Mouse (Mus musculus): ENCODE data around the gene Foxa3. TPM values are rescaled to one million over a fixed set of nuclear protein-coding genes. Genes with fewer than 3 reads are reported as not detected.
A peak's percentile ranks its signal among the peaks of the same experiment; 100 is the strongest.

Foxa3 gene
- total RNA-seq, 4 experiments from 2014 or later: not detected

DNA sequence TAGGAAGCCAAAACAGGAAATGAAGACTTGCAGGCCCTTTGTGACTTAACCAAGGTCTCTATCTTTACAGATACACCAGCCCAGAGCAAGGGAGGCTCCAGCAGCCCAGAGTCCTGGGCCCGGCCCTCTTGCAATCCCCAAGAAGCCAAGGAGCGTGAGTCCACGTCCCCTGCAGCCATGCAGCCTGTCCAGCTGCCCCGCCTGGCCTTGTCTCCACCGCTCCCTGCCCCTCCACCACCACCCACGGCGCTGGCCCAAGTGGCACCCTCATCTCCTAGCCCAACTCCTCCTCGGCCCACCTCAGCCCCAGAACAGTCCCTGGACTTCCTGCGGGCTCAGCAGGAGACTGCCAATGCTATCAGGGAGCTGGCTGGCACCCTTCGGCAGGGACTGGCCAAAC is 22.9 kb downstream of the Foxa3 start:
- no peak for DNase-seq (ENCODE audit: low spot score)

DNA sequence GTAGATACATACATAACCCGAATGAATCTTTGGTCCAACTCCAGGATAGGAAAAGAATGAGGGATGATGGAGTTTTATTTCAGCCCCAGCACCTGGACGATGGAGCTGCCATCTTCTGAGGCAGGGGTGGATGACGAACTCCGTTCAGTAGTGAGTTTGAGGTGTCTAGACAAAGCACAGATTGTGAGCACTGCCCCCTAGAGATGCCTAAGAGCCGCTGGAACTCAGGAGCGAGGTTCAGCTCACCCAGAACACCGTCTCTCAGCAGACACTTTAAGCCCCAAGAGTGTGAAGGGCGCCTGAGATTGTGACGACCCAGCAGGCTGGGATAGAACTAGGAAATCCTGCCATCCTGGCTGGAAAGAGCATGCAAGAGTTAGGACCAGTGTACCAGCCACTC is 24.5 kb downstream of the Foxa3 start:
- DNase-seq (ENCODE audit: low spot score): no peak

DNA sequence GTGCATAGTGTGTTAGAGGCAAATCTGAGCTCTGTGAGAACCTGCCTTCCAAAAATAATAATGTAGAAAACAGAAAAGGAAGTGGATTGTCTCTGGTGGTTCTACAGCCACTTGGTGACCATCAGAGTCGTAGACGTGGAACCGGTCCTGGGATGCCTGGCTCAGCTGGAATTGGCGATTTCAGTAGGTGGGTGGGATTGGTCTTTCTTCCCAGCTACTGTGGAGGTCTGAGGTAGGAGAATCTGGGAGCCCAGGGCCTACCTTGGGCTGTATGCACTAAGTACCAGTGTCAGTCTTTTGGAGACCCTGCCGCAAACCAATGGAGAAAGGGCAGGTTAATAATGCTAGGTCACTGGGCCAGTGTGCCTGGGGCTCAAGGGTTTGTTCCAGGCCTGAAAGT is 30.3 kb downstream of the Foxa3 start:
- no peak for DNase-seq (ENCODE audit: low spot score)

DNA sequence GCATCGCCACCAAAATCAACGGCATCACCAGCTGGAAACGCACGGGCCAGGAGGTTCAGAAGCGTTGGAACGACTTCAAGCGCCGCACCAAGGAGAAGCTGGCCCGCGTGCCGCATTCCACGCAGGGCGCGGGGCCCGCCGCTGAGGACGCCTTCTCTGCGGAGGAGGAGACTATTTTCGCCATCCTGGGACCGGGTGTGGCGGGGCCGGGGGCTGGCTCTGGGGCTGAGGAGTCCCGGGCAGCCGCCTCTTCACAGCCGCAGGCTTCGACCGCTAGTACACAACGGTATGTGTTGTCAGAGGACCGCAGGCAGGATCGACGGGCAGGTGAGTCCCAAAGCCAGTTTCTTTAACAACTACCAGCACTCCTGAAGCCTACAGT is 31.1 kb downstream of the Foxa3 start:
- DNase-seq (ENCODE audit: low spot score): no peak

DNA sequence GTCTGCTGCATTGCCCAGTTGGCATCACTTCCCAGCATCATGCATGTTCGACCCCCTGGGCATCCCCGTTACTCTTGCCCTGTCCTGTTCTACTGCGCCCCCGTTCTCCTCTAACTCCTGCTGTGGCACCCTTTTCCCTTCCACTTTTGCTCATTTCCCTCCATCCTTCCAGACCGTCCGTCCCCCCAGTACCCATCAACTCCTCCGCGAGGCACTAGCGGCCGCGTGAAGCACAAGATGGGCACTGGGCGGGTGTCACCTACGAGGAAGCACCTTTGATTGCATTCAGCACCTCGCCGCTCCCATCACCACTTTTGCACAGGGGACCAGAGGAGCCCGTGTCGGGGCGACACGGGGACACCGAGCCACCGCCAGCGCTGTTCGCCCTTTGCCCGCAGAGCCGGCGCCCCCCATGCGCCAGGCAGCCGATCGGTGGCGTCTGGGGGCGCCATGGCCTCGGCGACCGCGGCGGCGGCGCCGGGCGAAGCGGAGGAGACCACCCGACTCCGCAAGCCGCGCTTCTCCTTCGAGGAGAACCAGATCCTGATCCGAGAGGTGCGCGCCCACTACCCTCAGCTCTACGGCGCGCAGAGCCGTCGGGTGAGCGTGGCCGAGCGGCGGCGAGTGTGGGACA is 31.6 kb downstream of the Foxa3 start:
- no peak for DNase-seq (ENCODE audit: low spot score)

DNA sequence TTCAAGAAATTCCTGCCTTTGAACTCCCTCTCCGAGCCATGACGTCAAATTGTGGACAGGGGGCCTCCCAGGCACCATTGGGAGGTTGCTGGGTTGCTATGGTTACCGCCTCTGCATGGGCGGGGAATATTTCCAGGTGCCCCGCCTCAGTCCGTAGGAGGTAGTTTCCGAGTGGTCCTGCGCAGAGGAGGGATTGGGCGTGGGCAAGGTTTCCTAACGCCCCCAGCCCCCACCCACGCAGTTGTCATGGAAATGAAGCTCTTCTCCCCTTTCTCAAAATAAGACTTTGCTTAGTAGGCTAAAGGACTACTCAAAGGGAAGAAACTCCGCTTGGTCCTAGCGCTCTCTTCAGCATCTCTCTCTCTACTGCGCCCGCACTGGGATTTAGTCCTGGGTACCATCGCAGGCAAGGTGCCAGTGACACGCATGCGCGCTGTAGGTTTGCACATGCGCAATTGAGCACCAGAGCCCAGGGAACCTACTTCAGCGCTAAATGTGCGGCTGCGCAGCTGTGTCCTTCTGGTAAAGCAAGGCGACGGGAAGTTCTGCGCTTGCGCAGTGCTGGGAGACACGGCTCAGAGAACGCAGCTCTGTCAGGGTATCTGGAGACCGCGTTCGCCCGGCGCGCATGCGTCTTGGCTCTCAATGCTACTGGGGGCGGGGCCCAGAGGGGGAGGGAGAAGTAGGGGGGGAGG is 32.6 kb downstream of the Foxa3 start, which contains the start of gene Mypop:
TSS of gene Mypop (plus strand) at position 645 of the 695 bp plus-strand sequence.
- DNase-seq (ENCODE audit: low spot score): peak; percentile 100

DNA sequence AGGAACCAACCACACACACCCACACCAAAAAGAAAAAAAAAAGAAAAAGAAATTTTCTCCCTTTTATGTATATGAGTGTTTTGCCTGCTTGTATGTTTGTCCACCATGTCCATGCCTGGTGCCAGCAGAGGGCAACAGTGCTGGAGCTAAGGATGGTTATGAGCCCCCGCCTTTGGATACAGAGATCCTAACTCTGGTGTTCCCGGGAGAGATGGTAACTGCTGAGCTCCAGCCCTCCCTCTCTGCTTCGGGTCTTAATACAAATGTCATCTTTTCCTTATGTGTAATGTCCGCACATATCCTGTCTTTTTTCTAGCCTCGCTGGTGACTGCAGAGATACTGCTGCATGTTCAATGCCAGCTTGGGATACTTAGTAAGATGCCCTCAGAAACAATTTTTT is 33.3 kb downstream of the Foxa3 start:
- DNase-seq (ENCODE audit: low spot score): no peak

DNA sequence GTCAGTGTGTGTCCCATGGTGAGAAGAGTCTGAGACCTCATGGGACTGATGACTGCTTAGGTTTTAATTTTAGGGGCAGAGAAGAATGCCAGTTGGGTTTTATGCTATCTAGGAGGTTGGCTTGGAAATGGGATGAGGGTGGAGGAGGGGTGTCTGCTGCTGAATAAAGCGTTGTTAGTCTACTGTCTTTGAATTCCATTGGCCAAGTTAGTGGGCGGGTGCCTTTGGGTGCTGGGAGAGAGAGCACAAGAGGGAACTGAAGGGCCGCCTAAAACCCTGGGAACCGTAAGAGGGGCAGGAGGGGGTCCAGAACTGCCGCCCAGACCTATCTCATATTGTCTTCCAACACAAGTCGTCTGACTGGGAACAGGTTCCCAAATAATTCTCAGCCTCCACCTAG is 34.6 kb downstream of the Foxa3 start:
- no peak for DNase-seq (ENCODE audit: low spot score)

DNA sequence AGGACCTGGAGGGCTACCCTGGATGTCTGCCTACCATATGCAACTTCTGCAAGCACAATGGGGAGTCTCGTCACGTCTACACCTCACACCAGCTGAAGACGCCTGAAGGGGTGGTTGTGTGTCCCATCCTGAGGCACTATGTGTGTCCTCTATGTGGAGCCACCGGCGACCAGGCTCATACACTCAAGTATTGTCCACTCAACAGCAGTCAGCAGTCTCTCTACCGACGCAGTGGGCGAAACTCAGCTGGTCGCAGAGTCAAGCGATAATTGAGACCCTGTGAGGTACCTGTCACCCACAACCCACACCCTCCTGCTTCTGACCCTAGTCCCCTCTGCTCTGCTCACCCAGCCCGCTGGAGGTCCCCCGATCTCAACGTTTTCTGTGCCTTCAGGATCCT is 35.6 kb downstream of the Foxa3 start:
- no peak for DNase-seq (ENCODE audit: low spot score)

DNA sequence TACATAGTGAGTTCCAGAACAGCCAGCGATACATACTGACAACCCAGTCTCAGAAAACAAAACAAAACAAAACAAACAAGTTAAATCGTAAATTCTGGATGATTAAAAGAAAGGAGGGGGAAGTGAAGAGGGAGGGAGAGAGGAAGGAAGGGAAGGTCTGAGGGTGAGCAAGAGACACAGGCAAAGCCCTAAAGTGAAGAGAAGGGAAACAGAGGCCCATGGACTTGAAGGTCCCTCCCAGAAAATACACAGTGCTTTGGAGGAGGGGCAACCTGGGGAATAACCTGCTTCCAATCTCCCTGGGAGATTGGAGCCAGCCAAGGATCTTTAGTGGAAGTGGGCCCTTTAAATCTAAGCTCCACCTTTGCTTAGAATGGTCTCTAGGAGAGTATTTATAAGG is 36.2 kb downstream of the Foxa3 start, which contains the start of gene Nanos2:
TSS of gene Nanos2 (plus strand) at position 301 of the 400 bp plus-strand sequence.
- no peak for DNase-seq (ENCODE audit: low spot score)

DNA sequence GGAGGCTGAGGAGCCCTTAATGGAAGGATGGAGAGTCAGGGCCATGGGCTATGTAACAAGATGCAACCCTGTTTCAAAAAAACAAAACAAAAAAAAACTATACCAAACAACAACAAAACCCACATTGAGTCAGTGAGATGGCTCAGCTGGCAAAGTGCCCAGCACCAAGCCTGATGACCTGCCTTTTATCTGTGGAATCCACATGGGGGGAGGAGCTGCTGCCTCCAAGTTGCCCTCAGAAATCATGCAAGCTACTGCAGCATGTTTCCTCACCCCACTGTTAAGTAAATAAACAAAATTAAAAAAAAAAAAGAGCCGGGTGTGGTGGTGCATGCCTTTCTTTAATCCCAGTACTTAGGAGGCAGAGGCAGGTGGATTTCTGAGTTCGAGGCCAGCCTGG is 36.8 kb downstream of the Foxa3 start:
- DNase-seq (ENCODE audit: low spot score): no peak

DNA sequence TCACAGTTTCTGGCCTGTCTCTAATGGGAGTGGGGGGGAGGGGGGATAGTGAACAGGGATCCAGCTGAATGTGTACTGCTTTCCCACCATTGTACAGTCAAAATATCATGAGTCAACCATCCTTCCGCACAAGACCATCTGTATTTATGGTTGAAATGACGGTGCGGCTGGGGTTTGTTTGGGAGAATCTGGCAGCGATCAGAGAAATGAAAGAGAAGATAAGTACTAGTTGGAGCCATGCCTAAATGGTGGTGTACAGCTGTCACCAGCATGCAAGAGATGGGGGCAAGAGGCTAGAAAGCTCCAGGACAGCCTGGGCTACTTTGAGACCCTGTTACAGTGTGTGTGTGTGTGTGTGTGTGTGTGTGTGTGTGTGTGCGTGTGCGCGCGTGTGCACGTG is 45.0 kb downstream of the Foxa3 start:
- DNase-seq (ENCODE audit: low spot score): no peak

DNA sequence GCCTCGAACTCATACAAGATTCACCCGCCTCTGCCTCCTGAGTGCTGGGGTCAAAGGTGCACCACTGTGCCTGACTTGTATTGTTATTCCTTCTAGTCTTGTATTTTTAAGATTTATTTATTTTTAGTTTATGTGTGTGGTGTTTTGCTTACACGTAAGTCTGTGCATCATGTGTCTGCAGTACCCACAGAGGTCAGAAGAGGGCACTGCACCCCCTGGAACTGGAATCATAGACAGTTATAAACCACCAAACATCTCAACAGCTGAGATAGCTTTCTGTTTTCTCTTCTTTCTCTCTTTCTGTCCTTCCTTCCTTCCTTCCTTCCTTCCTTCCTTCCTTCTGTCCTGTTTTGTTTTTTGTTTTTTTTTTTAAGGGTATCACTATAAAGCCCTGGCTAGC is 52.4 kb downstream of the Foxa3 start:
- no peak for DNase-seq (ENCODE audit: low spot score)

GRCm38 (mm10) chr7:18967603-18968002 is 55.7 kb downstream of the Foxa3 start:
- no peak for DNase-seq (ENCODE audit: low spot score)

GRCm38 (mm10) chr7:18965312-18965711 is 58.0 kb downstream of the Foxa3 start:
- DNase-seq (ENCODE audit: low spot score): no peak

GRCm38 (mm10) chr7:18963294-18963843 is 60.0 kb downstream of the Foxa3 start:
- DNase-seq (ENCODE audit: low spot score): no peak

Other genes with a start within 250 kb of the Foxa3 start
- gene Psg19, start 225.0 kb downstream of the Foxa3 start, total RNA-seq (2022): not detected
- gene Psg17, start 201.9 kb downstream of the Foxa3 start, total RNA-seq (2022): not detected
- 1 to 10 TPM; 5.7 to 7.5 (median 7.0) TPM for gene Mill2, start 183.6 kb downstream of the Foxa3 start, total RNA-seq (2022)
- 1 to 10 TPM; 1.1 to 6.7 (median 1.6) TPM for gene Pglyrp1, start 152.2 kb downstream of the Foxa3 start, total RNA-seq (2022)
- gene Ccdc61, start 113.1 kb downstream of the Foxa3 start, total RNA-seq (2022): 10 to 100 TPM in 1 of 4 experiments, 1 to 10 TPM in 3; 7.4 to 10.7 (median 8.9) TPM
- gene Nova2, start 97.7 kb downstream of the Foxa3 start, total RNA-seq (2022): 1 to 10 TPM; 3.2 to 5.5 (median 5.1) TPM
- not detected for gene Nanos2, start 36.1 kb downstream of the Foxa3 start, total RNA-seq (2022)
- 1 to 10 TPM; 3.6 to 4.3 (median 4.3) TPM for gene Mypop, start 32.3 kb downstream of the Foxa3 start, total RNA-seq (2022)
- gene Irf2bp1, start 19.5 kb downstream of the Foxa3 start, total RNA-seq (2022): 10 to 100 TPM; 20.6 to 24.3 (median 22.9) TPM
- 10 to 100 TPM; 79.6 to 99.9 (median 98.8) TPM for gene Sympk, start 839 bp upstream of the Foxa3 start, total RNA-seq (2022)
- gene Rsph6a, start 31.2 kb upstream of the Foxa3 start, total RNA-seq (2022): not detected
- 10 to 100 TPM; 49.9 to 57.5 (median 54.0) TPM for gene Dmwd, start 52.7 kb upstream of the Foxa3 start, total RNA-seq (2022)
- gene Dmpk, start 60.3 kb upstream of the Foxa3 start, total RNA-seq (2022): 100 to 1,000 TPM; 532 to 655 (median 581) TPM
- gene Six5, start 71.1 kb upstream of the Foxa3 start, total RNA-seq (2022): 1 to 10 TPM; 5.8 to 9.9 (median 7.8) TPM
- not detected for gene Gm4969, start 94.8 kb upstream of the Foxa3 start, total RNA-seq (2022)
- 1 to 10 TPM; 4.2 to 6.0 (median 5.3) TPM for gene Fbxo46, start 96.3 kb upstream of the Foxa3 start, total RNA-seq (2022)
- gene Qpctl, start 125.8 kb upstream of the Foxa3 start, total RNA-seq (2022): 1 to 10 TPM; 4.1 to 4.7 (median 4.5) TPM
- 10 to 100 TPM; 63.5 to 76.4 (median 68.8) TPM for gene Snrpd2, start 126.2 kb upstream of the Foxa3 start, total RNA-seq (2022)
- under 1 TPM; 0.09 to 0.29 (median 0.26) TPM for gene Gipr, start 142.6 kb upstream of the Foxa3 start, total RNA-seq (2022)
- gene Eml2, start 152.9 kb upstream of the Foxa3 start, total RNA-seq (2022): 10 to 100 TPM; 32.0 to 45.7 (median 35.7) TPM
- gene Gpr4, start 189.0 kb upstream of the Foxa3 start, total RNA-seq (2022): 1 to 10 TPM; 3.3 to 8.5 (median 7.4) TPM
- 10 to 100 TPM; 61.4 to 77.3 (median 68.1) TPM for gene Opa3, start 204.8 kb upstream of the Foxa3 start, total RNA-seq (2022)
- 10 to 100 TPM; 18.0 to 27.2 (median 24.3) TPM for gene Vasp, start 248.3 kb upstream of the Foxa3 start, total RNA-seq (2022)